Mouse (Mus musculus) lung, postnatal 0 days (tissue): ENCODE measurements around the gene Esrrg. TPM values are rescaled to one million over a fixed set of nuclear protein-coding genes. Genes with fewer than 3 reads are reported as not detected.

Experiments
- ATAC-seq: fragments of 200-750 bp; cut with Nextera tagmentation; 2 replicates; pipeline ENCODE4 v1.8.0; 2017; ENCODE audit warnings: moderate library complexity
- DNase-seq: peaks from one replicate; pipeline ENCODE4 v3.0.0-alpha.2; 2016; ENCODE audit warnings: low spot score
- H3K27ac ChIP-seq: fragments of 300-500 bp; sonication (generic); 2 replicates; pipeline ENCODE4 v1.5.1; 2014; ENCODE audit warnings: antibody characterized with exemption, mild to moderate bottlenecking, low read length, mixed read lengths
- H3K27me3 ChIP-seq: fragments of 300-500 bp; sonication (generic); replicated peaks from 2 replicates; pipeline ENCODE4 v1.6.1; 2014; ENCODE audit warnings: low read length, mixed read lengths; ENCODE audit not compliant: insufficient read depth
- H3K36me3 ChIP-seq: fragments of 300-500 bp; sonication (generic); 2 replicates; pipeline ENCODE4 v1.6.1; 2014; ENCODE audit warnings: low read length, mixed read lengths; ENCODE audit not compliant: insufficient read depth
- H3K4me1 ChIP-seq: fragments of 300-500 bp; sonication (generic); 2 replicates; pipeline ENCODE4 v1.6.1; 2014; ENCODE audit warnings: antibody characterized with exemption, low read depth, low read length, mixed read lengths; ENCODE audit not compliant: insufficient read depth
- H3K4me2 ChIP-seq: fragments of 300-500 bp; sonication (generic); replicated peaks from 2 replicates; pipeline ENCODE4 v1.6.1; 2014; ENCODE audit warnings: low read depth, mild to moderate bottlenecking, low read length, moderate library complexity, mixed read lengths
- H3K4me3 ChIP-seq: fragments of 300-500 bp; sonication (generic); 2 replicates; pipeline ENCODE4 v1.5.1; 2014; ENCODE audit warnings: low read depth, low read length
- H3K9ac ChIP-seq: fragments of 300-500 bp; sonication (generic); replicated peaks from 2 replicates; pipeline ENCODE4 v1.6.1; 2014; ENCODE audit warnings: low read depth, mild to moderate bottlenecking
- H3K9me3 ChIP-seq: fragments of 300-500 bp; sonication (generic); 2 replicates; pipeline ENCODE4 v1.6.1; 2016; ENCODE audit warnings: low read length, mixed read lengths
- CTCF ChIP-seq: IDR thresholded peaks from 2 replicates; pipeline ENCODE4 v1.5.1; 2016; ENCODE audit warnings: antibody characterized with exemption, mild to moderate bottlenecking
- EP300 ChIP-seq: IDR thresholded peaks from 2 replicates; pipeline ENCODE4 v1.6.1; 2016; ENCODE audit warnings: antibody characterized with exemption, mild to moderate bottlenecking, control low read depth
- WGBS: fragments of 180-500 bp; shearing (Covaris S2); extraction: QIAGEN DNeasy Blood & Tissue Kit; methylation state at CpG from one replicate; pipeline ENCODE4 v1.1.7; 2014; 5-methylcytosine and 5-hydroxymethylcytosine counted together
- polyA plus RNA-seq: library from polyadenylated mRNA; unstranded; fragments of >200 nt; fragmentation: Nextera tagmentation; extraction: Ambion mirVana; gene quantifications from 2 replicates; pipeline ENCODE4 v1.2.1, GENCODE M21; 2015

The Esrrg gene
- 0.54 and 0.93 TPM in 2 replicates for polyA plus RNA-seq

DNA sequence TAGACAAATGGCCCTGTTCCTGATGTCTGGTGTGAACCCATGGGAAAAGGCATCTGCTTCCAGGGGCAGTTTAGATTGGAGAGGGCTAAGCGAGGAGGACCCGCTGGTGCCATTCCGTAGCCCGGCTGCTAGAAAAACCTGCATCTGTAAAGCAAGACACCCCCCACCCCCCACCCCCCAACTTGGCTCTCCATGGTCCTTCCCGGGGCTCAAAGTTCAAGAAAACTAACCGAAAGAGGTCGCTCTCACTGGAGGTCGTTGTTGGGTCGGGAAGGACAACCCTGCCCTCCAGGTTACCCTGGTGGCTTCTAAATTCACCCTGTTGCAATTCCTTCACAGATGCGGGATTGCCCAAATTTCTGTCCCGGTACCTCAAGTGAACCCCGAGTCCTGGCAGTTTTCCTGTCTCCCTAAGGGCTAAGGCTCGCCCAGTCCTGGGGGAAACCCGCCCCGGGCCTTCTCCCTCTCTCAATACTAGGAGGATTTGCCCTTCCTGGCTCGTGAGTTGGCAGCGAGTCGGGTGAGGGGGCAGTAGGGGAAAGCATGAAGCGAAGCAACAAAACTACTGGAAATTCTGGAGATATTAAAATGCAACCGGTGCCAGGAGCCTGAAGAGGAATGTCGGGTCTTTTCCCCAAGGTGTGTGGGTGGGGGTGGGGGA is at the start of gene Esrrg:
Gene Esrrg, plus strand, starts transcription at position 531 of the 661 bp plus-strand sequence.
- WGBS = 4% methylated on average over 21 of the region's 21 CpGs
- Histone ChIP-seq H3K27ac (no peak within 1 kb of the TSS), H3K9me3 (no peaks in the 10 kb centered on the region), H3K4me2 (peak within 1 kb of the TSS; percentile 83), H3K36me3 (no peaks in the 10 kb centered on the region), H3K27me3 (peaks cover 53% of the 10 kb centered on the region), H3K4me1 (no peaks in the 10 kb centered on the region; the same call in 1 of the 2 replicates), H3K9ac (no peak within 1 kb of the TSS), H3K4me3 (peak within 1 kb of the TSS; percentile 49)
- DNase-seq = no peak
- ATAC-seq = no peak
- TF ChIP-seq CTCF (no peak), EP300 (no peak)

DNA sequence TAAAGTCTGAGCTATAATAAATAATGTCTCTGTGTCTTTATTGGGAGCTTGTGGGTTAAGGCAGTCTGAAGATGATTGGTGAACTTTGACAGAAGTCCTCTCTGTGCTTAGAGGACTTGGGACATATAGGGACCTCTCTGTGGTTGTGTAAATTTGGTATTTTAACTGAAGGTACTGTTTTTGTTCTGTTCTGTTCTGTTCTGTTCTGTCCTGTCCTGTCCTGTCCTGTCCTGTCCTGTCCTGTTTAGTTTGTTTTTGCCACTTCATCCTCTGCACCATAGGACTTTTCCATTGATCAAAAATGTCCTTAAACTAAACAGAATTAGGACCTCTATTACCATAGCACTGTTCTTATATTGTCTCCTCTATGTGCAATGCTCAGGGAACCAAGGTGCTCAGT is 24.6 kb upstream of the Esrrg start:
- H3K27ac ChIP-seq = no peak overlapping the region
- TF ChIP-seq EP300 = no peak
- no peak for TF ChIP-seq CTCF
- no peaks in the 10 kb centered on the region for H3K9me3 ChIP-seq
- no peak overlapping the region for H3K4me3 ChIP-seq
- H3K4me1 ChIP-seq = no peaks in the 10 kb centered on the region
- ATAC-seq (no peak), DNase-seq (no peak)
- H3K4me2 ChIP-seq = no peak overlapping the region
- no peaks in the 10 kb centered on the region for H3K36me3 ChIP-seq
- no peak overlapping the region for H3K9ac ChIP-seq
- no peaks in the 10 kb centered on the region for H3K27me3 ChIP-seq

DNA sequence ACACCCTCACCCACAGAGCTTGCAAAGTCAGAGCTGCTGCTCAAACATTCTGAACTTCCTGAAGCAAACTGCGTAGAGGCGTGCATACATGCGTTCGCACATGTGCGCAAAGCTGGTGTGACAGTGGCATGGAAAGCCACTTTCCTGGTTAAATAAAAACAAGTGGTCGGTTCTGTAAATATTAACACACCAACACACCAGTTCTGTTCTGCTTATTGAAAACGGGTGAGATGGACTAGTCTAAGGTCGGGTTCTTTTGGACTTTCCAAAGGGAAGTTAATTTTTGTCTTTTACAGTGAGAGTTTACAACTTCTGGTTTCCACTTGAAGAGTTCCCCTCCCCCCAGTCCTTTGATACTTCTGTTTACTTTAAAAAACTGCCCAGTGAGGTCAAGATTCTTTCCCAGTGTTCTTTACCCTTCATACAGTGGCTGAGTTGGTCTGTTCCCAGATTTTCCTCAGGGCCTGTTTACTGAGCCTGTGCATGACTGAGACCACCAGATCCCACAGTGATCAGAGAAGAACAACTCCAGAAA is 22.0 kb upstream of the Esrrg start:
- ATAC-seq (no peak), DNase-seq (no peak)
- H3K4me1 ChIP-seq = no peaks in the 10 kb centered on the region
- WGBS = 56% methylated on average over 8 of the region's 8 CpGs
- TF ChIP-seq CTCF (no peak), EP300 (no peak)
- no peaks in the 10 kb centered on the region for H3K27me3 ChIP-seq
- H3K4me3 ChIP-seq = no peak overlapping the region
- H3K9me3 ChIP-seq = no peaks in the 10 kb centered on the region
- H3K36me3 ChIP-seq = no peaks in the 10 kb centered on the region
- H3K9ac ChIP-seq = no peak overlapping the region
- no peak overlapping the region for H3K4me2 ChIP-seq
- no peak overlapping the region for H3K27ac ChIP-seq

GRCm38 (mm10) chr1:187602942-187603341 is 5.6 kb upstream of the Esrrg start:
- no peak overlapping the region for H3K27ac ChIP-seq
- no peak for ATAC-seq
- no peak overlapping the region for H3K4me3 ChIP-seq
- peaks cover 36% of the 10 kb centered on the region for H3K27me3 ChIP-seq
- H3K9ac ChIP-seq = no peak overlapping the region
- no peak for TF ChIP-seq CTCF
- no peak for TF ChIP-seq EP300
- H3K4me1 ChIP-seq = no peaks in the 10 kb centered on the region; the same call in 1 of the 2 replicates
- H3K4me2 ChIP-seq = no peak overlapping the region
- no peaks in the 10 kb centered on the region for H3K36me3 ChIP-seq
- no peak for DNase-seq
- H3K9me3 ChIP-seq = no peaks in the 10 kb centered on the region
- 58% methylated on average over 2 of the region's 2 CpGs for WGBS

DNA sequence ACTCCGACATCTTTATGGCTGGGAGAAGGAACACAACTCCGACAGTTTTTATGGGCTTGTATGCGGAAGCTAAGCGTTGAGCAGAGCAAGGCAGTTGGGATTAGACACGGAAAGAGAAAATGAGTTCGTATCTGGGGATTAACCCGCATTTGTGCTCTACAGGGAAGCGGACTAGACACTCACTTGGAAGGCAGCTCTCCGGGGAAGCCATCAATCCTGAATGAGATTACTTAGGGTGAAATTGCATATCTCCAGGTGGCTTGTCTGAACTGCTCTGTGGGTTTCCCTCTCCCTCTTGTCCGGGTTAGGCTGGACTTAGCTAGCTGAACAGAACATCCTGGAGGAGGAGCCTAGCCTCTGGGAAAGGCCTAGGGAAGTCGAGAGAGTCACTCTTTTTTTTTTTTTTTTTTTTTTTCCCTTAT is 4.5 kb upstream of the Esrrg start:
- Histone ChIP-seq H3K9ac (no peak overlapping the region), H3K27me3 (peaks cover 45% of the 10 kb centered on the region), H3K36me3 (no peaks in the 10 kb centered on the region), H3K9me3 (no peaks in the 10 kb centered on the region), H3K4me3 (no peak overlapping the region), H3K4me2 (no peak overlapping the region), H3K4me1 (no peaks in the 10 kb centered on the region; the same call in 1 of the 2 replicates), H3K27ac (no peak overlapping the region)
- ATAC-seq = no peak
- TF ChIP-seq EP300 (no peak), CTCF (no peak)
- WGBS = 14% methylated on average over 11 of the region's 11 CpGs
- no peak for DNase-seq

GRCm38 (mm10) chr1:187604691-187605310 is 3.8 kb upstream of the Esrrg start:
- no peak overlapping the region for H3K4me3 ChIP-seq

More at GRCm38 (mm10) chr1:187604691-187605310, 3.8 kb upstream of the Esrrg start:
- H3K4me2 ChIP-seq = peak overlapping the region; percentile 35
- H3K9me3 ChIP-seq = no peaks in the 10 kb centered on the region
- WGBS = 26% methylated on average over 24 of the region's 24 CpGs
- H3K27ac ChIP-seq = no peak overlapping the region
- DNase-seq = no peak
- H3K9ac ChIP-seq = no peak overlapping the region
- ATAC-seq = no peak
- peaks cover 52% of the 10 kb centered on the region for H3K27me3 ChIP-seq
- no peak for TF ChIP-seq EP300
- no peaks in the 10 kb centered on the region; the same call in 1 of the 2 replicates for H3K4me1 ChIP-seq
- no peaks in the 10 kb centered on the region for H3K36me3 ChIP-seq
